Mouse (Mus musculus) bone marrow macrophage, adult 2 months (primary cell): ENCODE data around the gene Sema6b. TPM values are rescaled to one million over a fixed set of nuclear protein-coding genes. Genes with fewer than 3 reads are reported as not detected.
"Not testable (repeated sequence)": the region's sequence is repeated elsewhere in the genome, so short reads cannot be mapped to it uniquely, and the experiment has no call there.

Experiments used
- H3K27ac ChIP-seq: 2 replicates; pipeline ENCODE4 v1.5.1; 2012; ENCODE audit warnings: low read depth, low read length; ENCODE audit not compliant: insufficient read depth
- H3K4me1 ChIP-seq: 2 replicates; pipeline ENCODE4 v1.6.1; 2012; ENCODE audit warnings: low read length; ENCODE audit not compliant: control insufficient read depth, insufficient read depth
- H3K4me3 ChIP-seq: 2 replicates; pipeline ENCODE4 v1.5.1; 2012; ENCODE audit warnings: mild to moderate bottlenecking, low read length, moderate library complexity; ENCODE audit not compliant: insufficient read depth
- CTCF ChIP-seq: IDR thresholded peaks from 2 replicates; pipeline ENCODE4 v1.5.1; 2012; ENCODE audit warnings: low read depth, mild to moderate bottlenecking, low read length, moderate library complexity
- POLR2A ChIP-seq: IDR thresholded peaks from 2 replicates; pipeline ENCODE4 v1.6.1; 2012; ENCODE audit warnings: mild to moderate bottlenecking, low read depth, low read length, borderline replicate concordance
- polyA plus RNA-seq: library from polyadenylated mRNA; stranded (reverse); fragments of >200 nt; gene quantifications from 2 replicates; pipeline ENCODE4 v1.2.4, GENCODE M21; 2012; ENCODE audit not compliant: missing spikeins, insufficient read depth, insufficient read length

The Sema6b gene
- polyA plus RNA-seq, 1 experiment: 8.1 TPM

GRCm38 (mm10) chr17:56108334-56109044, 31.7 kb downstream of the Sema6b start:
- Histone ChIP-seq H3K4me1 (no peaks in the 10 kb centered on the region), H3K27ac (no peak overlapping the region), H3K4me3 (no peak overlapping the region)
- TF ChIP-seq POLR2A: no peak
- TF ChIP-seq CTCF: no peak

- no peak overlapping the region for H3K27ac ChIP-seq
- no peak for TF ChIP-seq CTCF
- no peak for TF ChIP-seq POLR2A
- H3K4me1 ChIP-seq: no peaks in the 10 kb centered on the region
- no peak overlapping the region for H3K4me3 ChIP-seq
Measured at GRCm38 (mm10) chr17:56107736-56108135, 32.4 kb downstream of the Sema6b start.

- Histone ChIP-seq H3K4me3 (no peak overlapping the region), H3K27ac (no peak overlapping the region), H3K4me1 (no peaks in the 10 kb centered on the region)
- no peak for TF ChIP-seq CTCF
- no peak for TF ChIP-seq POLR2A
Measured at GRCm38 (mm10) chr17:56106981-56107380, 33.2 kb downstream of the Sema6b start.

GRCm38 (mm10) chr17:56106436-56106835, 33.7 kb downstream of the Sema6b start:
- not testable (repeated sequence) for H3K27ac ChIP-seq, H3K4me1 ChIP-seq, H3K4me3 ChIP-seq

GRCm38 (mm10) chr17:56104821-56105220, 35.3 kb downstream of the Sema6b start:
- H3K27ac ChIP-seq, H3K4me1 ChIP-seq, H3K4me3 ChIP-seq: not testable (repeated sequence)

DNA sequence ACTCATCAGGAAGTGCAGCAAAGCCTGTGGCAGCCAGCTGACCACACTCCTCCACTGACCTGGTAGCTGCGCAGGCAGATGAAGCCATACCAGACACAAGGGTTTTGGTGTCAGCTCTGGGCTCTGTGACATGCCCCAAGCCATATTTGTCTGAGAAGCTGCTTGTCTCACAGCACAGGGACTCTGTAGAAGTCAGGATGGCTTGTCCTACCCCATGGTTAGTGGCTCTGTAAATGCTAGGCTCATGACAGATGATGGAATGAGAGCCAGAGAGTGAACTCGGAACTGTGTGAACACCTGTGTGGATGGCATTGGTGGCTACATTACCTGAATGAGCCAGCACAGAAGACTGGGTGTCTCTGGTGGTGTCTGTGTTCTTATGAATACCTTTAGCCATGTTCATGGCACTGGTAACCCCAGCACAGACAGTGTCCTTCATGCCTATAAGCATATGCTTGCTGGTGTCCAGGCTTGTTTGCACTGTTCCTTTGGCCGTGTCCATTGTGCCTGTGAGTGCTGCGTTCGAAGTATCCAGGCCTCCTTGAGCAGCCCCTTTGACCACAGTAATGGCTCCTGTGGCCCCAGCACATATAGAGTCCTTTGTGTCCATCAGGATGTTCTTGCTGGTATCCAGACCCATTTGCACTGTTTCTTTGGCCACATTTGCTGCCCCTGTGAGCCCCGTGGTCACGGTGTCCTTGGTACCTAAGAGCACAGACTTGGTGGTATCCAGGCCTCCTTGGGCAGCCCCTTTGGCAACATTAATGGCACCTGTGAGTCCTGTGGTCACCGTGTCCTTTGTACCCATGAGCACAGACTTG, 36.5 kb downstream of the Sema6b start:
- no peak for TF ChIP-seq CTCF
- TF ChIP-seq POLR2A: no peak
- Histone ChIP-seq H3K4me3 (no peak overlapping the region), H3K27ac (no peak overlapping the region), H3K4me1 (no peaks in the 10 kb centered on the region)

DNA sequence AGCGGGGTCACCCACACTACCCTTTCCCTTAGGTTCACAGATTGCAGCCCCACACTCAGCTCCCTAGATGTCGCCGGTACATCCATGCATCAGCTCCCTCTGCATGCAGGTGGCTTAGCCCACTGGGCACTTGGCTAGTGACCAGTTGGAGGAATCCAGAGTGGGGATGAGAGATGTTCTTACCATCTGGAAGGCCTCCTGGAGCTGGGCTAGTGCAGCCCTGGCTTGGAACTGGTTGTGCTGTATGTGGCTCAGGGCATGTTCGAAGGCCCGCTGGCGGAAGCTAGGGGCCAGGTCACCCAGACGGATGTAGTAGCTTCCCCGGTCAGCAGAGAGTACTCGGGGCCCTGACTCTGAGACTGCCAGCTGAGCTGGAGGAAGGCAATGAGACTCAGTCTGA, 37.2 kb downstream of the Sema6b start:
- Histone ChIP-seq H3K4me1 (no peaks in the 10 kb centered on the region), H3K27ac (no peak overlapping the region), H3K4me3 (no peak overlapping the region)
- TF ChIP-seq CTCF: no peak

DNA sequence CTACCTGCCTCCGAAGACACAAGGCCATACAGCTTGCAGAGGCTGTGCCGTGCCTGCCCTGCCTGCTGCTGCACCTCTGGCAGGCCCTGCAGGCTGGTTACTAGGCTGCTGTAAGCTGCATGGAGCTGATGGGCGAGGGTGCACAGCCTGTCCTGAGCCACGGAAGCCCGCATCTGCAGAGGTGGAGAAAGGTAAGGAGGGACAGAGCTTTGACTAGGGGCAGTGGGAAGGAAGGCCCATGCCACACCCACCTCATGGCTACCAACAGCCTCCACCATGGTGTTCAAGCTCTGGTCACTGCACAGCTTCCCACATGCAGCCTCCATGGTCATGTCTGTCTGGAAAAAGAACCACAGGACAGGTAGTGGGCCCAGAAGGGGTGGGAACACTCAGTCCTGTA, 38.0 kb downstream of the Sema6b start:
- H3K27ac ChIP-seq: no peak overlapping the region
- TF ChIP-seq CTCF (no peak), POLR2A (no peak)
- H3K4me1 ChIP-seq: no peaks in the 10 kb centered on the region
- no peak overlapping the region for H3K4me3 ChIP-seq

DNA sequence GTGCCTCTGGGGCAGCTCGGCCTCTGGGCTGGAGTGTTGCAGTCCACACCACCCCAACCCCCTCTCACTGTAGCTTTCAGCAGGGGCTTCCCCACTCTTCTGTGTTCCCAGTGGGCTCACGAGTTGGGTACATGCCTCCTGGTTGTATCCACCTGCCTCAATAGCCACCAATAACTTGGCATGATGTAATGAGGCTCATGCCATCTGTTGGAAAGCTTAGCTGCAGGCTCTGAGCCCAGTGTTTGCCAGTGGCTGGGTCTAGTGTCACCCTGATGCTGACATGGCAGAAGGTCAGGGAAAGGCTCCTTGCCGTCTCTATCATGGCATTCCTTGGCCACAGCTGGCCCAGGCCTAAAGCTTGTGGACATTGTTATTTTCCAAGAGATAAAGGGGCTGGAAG, 39.3 kb downstream of the Sema6b start:
- H3K4me1 ChIP-seq: no peaks in the 10 kb centered on the region
- TF ChIP-seq CTCF (no peak), POLR2A (no peak)

DNA sequence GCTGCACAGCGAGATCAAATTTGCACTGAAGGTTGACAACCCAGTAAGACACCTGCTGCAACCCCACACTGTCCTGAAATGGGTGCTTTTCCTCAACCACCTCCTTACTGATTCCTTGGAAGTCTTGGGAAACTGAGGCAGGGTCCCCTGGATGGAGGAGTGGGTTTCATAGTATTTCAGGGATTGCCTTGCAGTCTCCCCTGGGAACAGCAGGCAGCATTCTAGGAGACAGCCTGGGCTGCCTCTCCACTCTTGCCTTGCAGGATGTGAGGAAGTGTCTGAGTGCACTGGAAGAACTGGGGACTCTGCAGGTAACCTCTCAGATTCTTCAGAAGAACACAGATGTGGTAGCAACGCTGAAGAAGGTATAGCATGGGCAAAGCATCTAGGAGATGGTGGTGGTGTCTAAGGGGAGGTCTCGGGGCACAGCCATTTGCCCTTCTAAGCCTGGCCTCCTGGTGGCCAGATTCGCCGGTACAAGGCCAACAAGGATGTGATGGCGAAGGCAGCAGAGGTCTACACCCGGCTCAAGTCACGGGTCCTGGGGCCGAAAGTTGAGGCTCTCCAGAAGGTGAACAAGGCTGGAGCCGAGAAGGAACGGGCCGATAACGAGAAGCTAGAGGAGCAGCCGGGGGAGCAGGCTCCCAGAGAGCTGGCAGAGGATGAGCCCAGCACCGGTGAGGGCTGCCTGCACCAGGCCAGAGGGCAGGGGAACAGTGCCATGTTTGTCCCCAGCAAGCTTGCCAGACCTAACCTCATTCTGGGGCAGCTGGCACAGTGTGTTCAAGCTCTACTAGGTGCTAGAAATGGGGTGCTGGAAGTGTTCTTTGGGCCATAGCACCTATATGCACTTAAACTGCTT, 41.2 kb downstream of the Sema6b start:
- no peak overlapping the region for H3K4me3 ChIP-seq
- H3K4me1 ChIP-seq: no peaks in the 10 kb centered on the region
- no peak overlapping the region for H3K27ac ChIP-seq
- TF ChIP-seq CTCF: no peak
- no peak for TF ChIP-seq POLR2A

More for the DNA sequence above, 39.3 kb downstream of the Sema6b start:
- no peak overlapping the region for H3K27ac ChIP-seq
- H3K4me3 ChIP-seq: no peak overlapping the region
